Mouse (Mus musculus): ENCODE measurements around the gene Shisa5. TPM values are rescaled to one million over a fixed set of nuclear protein-coding genes. Genes with fewer than 3 reads are reported as not detected.

The Shisa5 gene
- 38.3 and 41.0 TPM in 2 replicates for total RNA-seq (2012; rRNA removed)
- 10 to 100 TPM in 1 of 2 experiments, not detected in 1; 71.7 TPM for polyA plus RNA-seq (2012; ENCODE audit: insufficient read depth in 1 of 2, insufficient read length in 2 of 2, low read depth in 1 of 2, low replicate concordance in 2 of 2, missing spikeins in 1 of 2)

GRCm38 (mm10) chr9:109038086-109038895 lies at the start of gene Shisa5:
Gene Shisa5 (plus strand): TSS chr9:109038565.
- H3K9me3 ChIP-seq (replicated peaks; ENCODE audit: insufficient read depth, low read length) = no peaks in the 10 kb centered on the region
- H3K4me3 ChIP-seq (ENCODE audit: control insufficient read depth in 1 of 2, insufficient read depth in 1 of 2, low read depth in 2 of 2, low read length in 2 of 2) = peak within 1 kb of the TSS; percentile 87 to 94
- peaks cover 0 to 2% of the 10 kb centered on the region in 2 experiments; a peak in 2 of 4 replicates for H3K36me3 ChIP-seq (ENCODE audit: control insufficient read depth in 1 of 2, insufficient read depth in 2 of 2, low read length in 2 of 2)
- no peaks in the 10 kb centered on the region for H3K27me3 ChIP-seq (ENCODE audit: control insufficient read depth in 1 of 2, insufficient read depth in 2 of 2, low read length in 2 of 2)
- H3K27ac ChIP-seq (ENCODE audit: control insufficient read depth, low read depth, low read length) = peak within 1 kb of the TSS; percentile 1; the same call in 1 of the 2 replicates
- DNase-seq (ENCODE audit: low read depth, low spot score) = peak; percentile 81
- H3K4me1 ChIP-seq (ENCODE audit: control insufficient read depth in 1 of 2, insufficient read depth in 2 of 2, low read length in 2 of 2) = peaks cover 0 to 4% of the 10 kb centered on the region in 2 experiments; a peak in 1 of 4 replicates
- peak within 1 kb of the TSS; percentile 84 for H3K9ac ChIP-seq (ENCODE audit: control insufficient read depth, low read depth, low read length, poor library complexity, severe bottlenecking)
- peaks cover 2% of the 10 kb centered on the region; the same call in 1 of the 2 replicates for H3K79me2 ChIP-seq (ENCODE audit: control insufficient read depth, insufficient read depth, low read length, poor library complexity)
- TF ChIP-seq MYB (IDR thresholded peaks at IDR 0.05; ENCODE audit: low read depth, low read length) (no peak), MAZ (IDR thresholded peaks at IDR 0.05; ENCODE audit: low read depth, low read length) (peak; percentile 100), MYC (IDR thresholded peaks at IDR 0.05; ENCODE audit: low read depth, low read length) (no peak), POLR2AphosphoS5 (IDR thresholded peaks at IDR 0.05; ENCODE audit: borderline replicate concordance, low read depth, low read length) (no peak), EP300 (IDR thresholded peaks at IDR 0.05; ENCODE audit: low read depth in 1 of 2, low read length in 2 of 2) (peak in 1 of 2 experiments; percentile 11; a peak in 1 of 4 replicates), CHD1 (IDR thresholded peaks at IDR 0.05; ENCODE audit: low read depth, low read length) (no peak), CHD2 (IDR thresholded peaks at IDR 0.05; ENCODE audit: low read length) (no peak), HCFC1 (IDR thresholded peaks at IDR 0.05; ENCODE audit: low read depth, low read length) (peak; percentile 62), ZMIZ1 (IDR thresholded peaks at IDR 0.05; ENCODE audit: low read depth, low read length) (peak; percentile 66; the same call in 1 of the 2 replicates), MXI1 (IDR thresholded peaks at IDR 0.05; ENCODE audit: low read depth, low read length) (peak; percentile 63), USF2 (IDR thresholded peaks at IDR 0.05; ENCODE audit: borderline replicate concordance in 1 of 2, insufficient read depth in 1 of 2, low read depth in 1 of 2, low read length in 2 of 2) (no peak), USF1 (IDR thresholded peaks at IDR 0.05; ENCODE audit: low read depth, low read length) (no peak), SMC3 (IDR thresholded peaks at IDR 0.05; ENCODE audit: low read depth, low read length) (no peak), ZKSCAN1 (IDR thresholded peaks at IDR 0.05; ENCODE audit: low read depth, low read length) (no peak), BHLHE40 (IDR thresholded peaks at IDR 0.05; ENCODE audit: borderline replicate concordance, low read depth, low read length) (no peak), JUND (IDR thresholded peaks at IDR 0.05; ENCODE audit: low read depth, low read length) (no peak), MEF2A (IDR thresholded peaks at IDR 0.05; ENCODE audit: extremely low read depth, insufficient replicate concordance, low read depth, low read length, poor library complexity, severe bottlenecking) (no peak), E2F4 (IDR thresholded peaks at IDR 0.05; ENCODE audit: borderline replicate concordance, low read depth, low read length) (no peak), TCF12 (IDR thresholded peaks at IDR 0.05; ENCODE audit: low read depth, low read length) (peak; percentile 58), ZC3H11A (IDR thresholded peaks at IDR 0.05; ENCODE audit: low read depth, low read length) (no peak), TBP (IDR thresholded peaks at IDR 0.05; ENCODE audit: low read depth, low read length) (no peak), ETS1 (IDR thresholded peaks at IDR 0.05; ENCODE audit: low read depth, low read length) (peak; percentile 39; the same call in 1 of the 2 replicates), SIN3A (IDR thresholded peaks at IDR 0.05; ENCODE audit: low read length) (peak; percentile 61), GABPA (IDR thresholded peaks at IDR 0.05; ENCODE audit: low read depth, low read length) (no peak), NELFE (IDR thresholded peaks at IDR 0.05; ENCODE audit: low read depth, low read length) (peak; percentile 76), POLR2A (IDR thresholded peaks at IDR 0.05; ENCODE audit: control insufficient read depth in 1 of 2, insufficient read depth in 1 of 2, low read depth in 1 of 2, low read length in 2 of 2, poor library complexity in 1 of 2) (peak; percentile 76 to 83), NRF1 (IDR thresholded peaks at IDR 0.05; ENCODE audit: insufficient read depth, low read depth, low read length, poor library complexity, severe bottlenecking) (0 out of 2 replicates have a peak, but pooled peaks have one; percentile 11), RCOR1 (IDR thresholded peaks at IDR 0.05; ENCODE audit: low read depth, low read length) (0 out of 2 replicates have a peak, but pooled peaks have one; percentile 20), MAFK (IDR thresholded peaks at IDR 0.05; ENCODE audit: borderline replicate concordance, low read depth, low read length) (no peak), GATA1 (IDR thresholded peaks at IDR 0.05; ENCODE audit: low read depth, low read length) (no peak), ELF1 (IDR thresholded peaks at IDR 0.05; ENCODE audit: low read depth, low read length) (peak; percentile 67), RAD21 (IDR thresholded peaks at IDR 0.05; ENCODE audit: low read depth, low read length) (no peak), KAT2A (conservative IDR thresholded peaks at IDR 0.05; ENCODE audit: low read depth, low read length) (no peak), UBTF (IDR thresholded peaks at IDR 0.05; ENCODE audit: borderline replicate concordance, insufficient read depth, low read depth, low read length) (no peak)

All from MEL (cell line).